Mouse (Mus musculus) liver, embryonic 11.5 days (tissue): ENCODE data around the gene Pbx2. TPM values are rescaled to one million over a fixed set of nuclear protein-coding genes. Genes with fewer than 3 reads are reported as not detected.

Source experiments
- ATAC-seq: fragments of 200-750 bp; cut with Nextera tagmentation; replicated peaks from 2 replicates; pipeline ENCODE4 v1.8.0; 2017; ENCODE audit warnings: moderate number of reproducible peaks, mild to moderate bottlenecking, moderate TSS enrichment, moderate library complexity; ENCODE audit not compliant: low FRiP score
- DNase-seq: peaks from one replicate; pipeline ENCODE4 v3.0.0-alpha.2; 2017; ENCODE audit warnings: low spot score
- H3K27ac ChIP-seq: fragments of 300-500 bp; sonication (generic); 2 replicates; pipeline ENCODE4 v1.5.1; 2014; ENCODE audit warnings: mild to moderate bottlenecking, low read depth, low read length, control low read depth
- H3K27me3 ChIP-seq: fragments of 300-500 bp; sonication (generic); replicated peaks from 2 replicates; pipeline ENCODE4 v1.6.1; 2014; ENCODE audit warnings: low read length, mixed read lengths; ENCODE audit not compliant: control insufficient read depth, insufficient read depth
- H3K36me3 ChIP-seq: fragments of 300-500 bp; sonication (generic); 2 replicates; pipeline ENCODE4 v1.6.1; 2014; ENCODE audit warnings: mild to moderate bottlenecking, low read length, moderate library complexity, mixed read lengths; ENCODE audit not compliant: control insufficient read depth, insufficient read depth
- H3K4me1 ChIP-seq: fragments of 300-500 bp; sonication (generic); replicated peaks from 2 replicates; pipeline ENCODE4 v1.6.1; 2014; ENCODE audit warnings: low read length, mixed read lengths; ENCODE audit not compliant: control insufficient read depth, insufficient read depth
- H3K4me2 ChIP-seq: fragments of 300-500 bp; sonication (generic); 2 replicates; pipeline ENCODE4 v1.6.1; 2014; ENCODE audit warnings: mild to moderate bottlenecking, control low read depth, moderate library complexity
- H3K4me3 ChIP-seq: fragments of 300-500 bp; sonication (generic); 2 replicates; pipeline ENCODE4 v1.5.1; 2014; ENCODE audit warnings: low read depth, low read length, control low read depth
- H3K9ac ChIP-seq: fragments of 300-500 bp; sonication (generic); 2 replicates; pipeline ENCODE4 v1.6.1; 2014; ENCODE audit warnings: low read depth, low read length, control low read depth
- H3K9me3 ChIP-seq: fragments of 300-500 bp; sonication (generic); 2 replicates; pipeline ENCODE4 v1.6.1; 2016; ENCODE audit warnings: low read length, inconsistent platforms, mixed read lengths; ENCODE audit not compliant: control insufficient read depth
- WGBS: fragments of 180-500 bp; shearing (Covaris S2); extraction: QIAGEN DNeasy Blood & Tissue Kit; methylation state at CpG from one replicate; pipeline ENCODE4 v1.1.7; 2014; 5-methylcytosine and 5-hydroxymethylcytosine counted together
- polyA plus RNA-seq: library from polyadenylated mRNA; unstranded; fragments of >200 nt; fragmentation: Nextera tagmentation; extraction: Ambion mirVana; gene quantifications from 2 replicates; pipeline ENCODE4 v1.2.1, GENCODE M21; 2014

Pbx2 gene
- polyA plus RNA-seq, 1 experiment from 2014 or later: 11.4 TPM

- under 1% methylated on average over 18 of the region's 18 CpGs for WGBS
- Histone ChIP-seq H3K4me1 (peaks cover 30% of the 10 kb centered on the region), H3K27ac (peak overlapping the region; percentile 67), H3K27me3 (peaks cover 35% of the 10 kb centered on the region), H3K36me3 (peaks cover 11% of the 10 kb centered on the region), H3K4me2 (peak overlapping the region; percentile 94), H3K9me3 (no peaks in the 10 kb centered on the region), H3K4me3 (peak overlapping the region; percentile 80), H3K9ac (peak overlapping the region; percentile 79)
- ATAC-seq (peak; percentile 40; the same call in 1 of the 2 replicates), DNase-seq (peak; percentile 63)
These were observed 35.7 kb downstream of the Pbx2 start for GRCm38 (mm10) chr17:34626773-34627092.

DNA sequence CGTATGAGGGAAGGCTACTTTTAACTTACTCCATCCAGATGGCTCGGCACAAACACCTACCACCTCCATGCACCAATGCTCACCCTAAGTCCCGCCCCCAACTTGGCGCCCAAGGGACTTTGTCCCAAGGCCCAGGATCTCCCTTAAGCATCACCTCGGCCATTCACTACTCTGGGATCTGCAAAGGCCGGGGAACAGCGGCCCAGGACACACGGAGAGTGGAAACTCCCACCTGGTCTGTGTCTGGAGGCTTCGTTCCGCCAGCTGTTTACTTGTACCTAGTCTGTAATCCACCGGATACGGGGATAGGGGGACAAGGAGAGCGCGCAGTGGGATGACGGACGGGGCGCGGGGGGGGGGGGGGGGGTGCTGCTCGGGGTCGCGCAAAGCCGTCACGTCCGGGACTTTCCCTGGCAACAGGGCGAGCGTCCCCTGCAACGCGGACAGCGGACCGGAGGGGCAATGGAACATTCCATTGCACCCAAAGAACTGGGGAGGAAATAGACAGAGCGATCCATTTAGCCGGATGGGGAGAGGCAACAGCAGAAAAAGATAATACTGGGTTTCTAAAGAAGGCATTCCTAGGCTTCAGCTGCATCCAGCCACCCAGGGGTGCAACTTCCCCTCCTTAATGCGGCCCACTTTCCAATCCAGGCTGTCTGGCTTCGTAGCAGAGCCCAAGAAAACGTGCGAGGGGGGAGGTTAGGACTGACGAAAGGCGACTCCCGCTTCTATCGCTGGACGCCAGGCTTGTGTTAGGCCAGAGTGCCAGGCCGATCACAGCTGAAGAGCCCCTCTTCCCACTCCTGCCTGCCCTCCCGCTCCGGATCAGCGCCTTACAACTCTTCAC lies 36.3 kb downstream of the Pbx2 start:
- peaks cover 41% of the 10 kb centered on the region for H3K27me3 ChIP-seq
- WGBS: under 1% methylated on average over 43 of the region's 45 CpGs

GRCm38 (mm10) chr17:34627943-34628643 lies 37.0 kb downstream of the Pbx2 start, which contains the start of gene Ppt2:
TSS of gene Ppt2 (minus strand) at chr17:34628510.
- Histone ChIP-seq H3K4me2 (peak within 1 kb of the TSS; percentile 94), H3K9me3 (no peaks in the 10 kb centered on the region), H3K36me3 (peaks cover 6% of the 10 kb centered on the region), H3K4me3 (peak within 1 kb of the TSS; percentile 80), H3K27ac (peak within 1 kb of the TSS; percentile 67), H3K9ac (peak within 1 kb of the TSS; percentile 79), H3K27me3 (peaks cover 48% of the 10 kb centered on the region), H3K4me1 (peaks cover 36% of the 10 kb centered on the region)
- DNase-seq (peak; percentile 63), ATAC-seq (no peak)
- 10% methylated on average over 29 of the region's 29 CpGs for WGBS

More for the DNA sequence above, 36.3 kb downstream of the Pbx2 start:
- DNase-seq (peak; percentile 88), ATAC-seq (peak; percentile 76)
- H3K4me2 ChIP-seq: peak overlapping the region; percentile 94
- peaks cover 6% of the 10 kb centered on the region for H3K36me3 ChIP-seq
- H3K4me3 ChIP-seq: peak overlapping the region; percentile 80
- no peaks in the 10 kb centered on the region for H3K9me3 ChIP-seq
- peak overlapping the region; percentile 79 for H3K9ac ChIP-seq
- peak overlapping the region; percentile 67 for H3K27ac ChIP-seq
- peaks cover 34% of the 10 kb centered on the region for H3K4me1 ChIP-seq

- Histone ChIP-seq H3K4me1 (peaks cover 36% of the 10 kb centered on the region), H3K9ac (no peak overlapping the region; the same call in 1 of the 2 replicates), H3K27ac (no peak overlapping the region), H3K36me3 (peaks cover 4% of the 10 kb centered on the region; the same call in 1 of the 2 replicates), H3K4me3 (no peak overlapping the region), H3K9me3 (no peaks in the 10 kb centered on the region), H3K27me3 (peaks cover 48% of the 10 kb centered on the region), H3K4me2 (peak overlapping the region; percentile 94)
- 33% methylated on average over 5 of the region's 5 CpGs for whole genome bisulfite sequencing
- no peak for ATAC-seq
- no peak for DNase-seq
These were observed 37.5 kb downstream of the Pbx2 start for GRCm38 (mm10) chr17:34628644-34628967.

DNA sequence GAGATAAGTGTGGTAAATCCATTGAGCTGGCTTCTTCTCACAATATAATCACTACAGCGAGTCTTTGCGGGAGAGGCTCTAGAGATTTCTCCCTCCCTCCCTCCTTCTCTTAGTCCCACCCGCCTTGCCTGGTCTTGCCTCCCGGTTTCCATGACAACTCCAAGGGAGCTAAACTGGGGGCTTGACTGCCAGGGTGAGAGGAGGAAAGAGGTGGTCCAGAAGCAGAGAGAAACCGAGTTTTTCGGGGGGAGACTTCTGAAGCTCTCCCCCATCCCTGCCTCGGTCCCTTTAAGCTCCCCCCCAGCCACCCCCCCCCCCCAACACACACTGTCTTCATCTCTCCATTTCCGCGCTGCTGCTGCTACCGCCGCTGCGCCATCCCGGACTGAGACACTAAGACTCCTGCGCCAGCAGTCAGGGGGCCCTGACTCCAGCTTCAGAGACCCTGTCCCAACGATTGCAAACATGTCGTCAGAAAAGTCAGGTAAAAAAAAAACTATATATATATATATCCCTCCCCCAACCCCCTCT lies 38.2 kb downstream of the Pbx2 start, which contains the start of gene Prrt1:
Gene Prrt1, plus strand, starts transcription at position 313 of the 531 bp plus-strand sequence.
- Histone ChIP-seq H3K9me3 (no peaks in the 10 kb centered on the region), H3K4me3 (peak within 1 kb of the TSS; percentile 80; the same call in 1 of the 2 replicates), H3K4me2 (peak within 1 kb of the TSS; percentile 94), H3K27me3 (peaks cover 48% of the 10 kb centered on the region), H3K4me1 (peaks cover 36% of the 10 kb centered on the region), H3K27ac (no peak within 1 kb of the TSS), H3K9ac (no peak within 1 kb of the TSS; the same call in 1 of the 2 replicates), H3K36me3 (peaks cover 4% of the 10 kb centered on the region; the same call in 1 of the 2 replicates)
- WGBS: 4% methylated on average over 16 of the region's 16 CpGs
- no peak for ATAC-seq
- no peak for DNase-seq

- H3K4me2 ChIP-seq: peak overlapping the region; percentile 58; the same call in 1 of the 2 replicates
- H3K9me3 ChIP-seq: no peaks in the 10 kb centered on the region
- ATAC-seq (no peak), DNase-seq (no peak)
- no peak overlapping the region for H3K27ac ChIP-seq
- peak overlapping the region; percentile 33; the same call in 1 of the 2 replicates for H3K4me3 ChIP-seq
- no peak overlapping the region for H3K9ac ChIP-seq
- WGBS: 14% methylated on average over 12 of the region's 12 CpGs
- H3K4me1 ChIP-seq: peaks cover 36% of the 10 kb centered on the region
- H3K27me3 ChIP-seq: peaks cover 48% of the 10 kb centered on the region
- peaks cover 4% of the 10 kb centered on the region; the same call in 1 of the 2 replicates for H3K36me3 ChIP-seq
These were observed 38.9 kb downstream of the Pbx2 start for GRCm38 (mm10) chr17:34629796-34630603.

DNA sequence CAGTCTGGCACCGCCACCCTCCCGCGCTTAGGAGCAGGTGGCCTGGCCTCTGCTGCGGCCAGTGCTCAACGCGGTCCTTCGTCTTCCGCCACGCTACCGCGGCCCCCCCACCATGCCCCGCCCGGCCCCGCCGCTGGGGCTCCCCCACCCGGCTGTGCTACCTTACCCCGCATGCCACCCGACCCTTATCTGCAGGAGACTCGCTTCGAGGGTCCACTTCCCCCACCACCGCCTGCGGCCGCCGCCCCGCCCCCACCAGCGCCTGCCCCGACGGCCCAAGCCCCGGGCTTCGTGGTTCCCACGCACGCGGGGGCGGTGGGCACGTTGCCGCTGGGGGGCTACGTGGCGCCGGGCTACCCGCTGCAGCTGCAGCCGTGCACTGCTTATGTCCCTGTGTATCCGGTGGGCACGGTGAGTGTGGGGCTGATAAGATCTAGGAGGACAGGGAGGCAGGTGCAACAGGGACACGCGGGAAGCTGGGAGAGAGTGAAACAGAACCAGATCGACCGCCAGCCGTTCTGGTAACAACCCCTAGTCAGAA lies 39.8 kb downstream of the Pbx2 start:
- Histone ChIP-seq H3K27me3 (peaks cover 48% of the 10 kb centered on the region), H3K9ac (peak overlapping the region; percentile 31)

GRCm38 (mm10) chr17:34631647-34632046 lies 40.6 kb downstream of the Pbx2 start:
- ATAC-seq (no peak), DNase-seq (no peak)
- Histone ChIP-seq H3K9ac (no peak overlapping the region), H3K36me3 (no peaks in the 10 kb centered on the region), H3K4me1 (peaks cover 32% of the 10 kb centered on the region), H3K27ac (no peak overlapping the region), H3K27me3 (peaks cover 48% of the 10 kb centered on the region), H3K9me3 (no peaks in the 10 kb centered on the region), H3K4me2 (peak overlapping the region; percentile 69), H3K4me3 (peak overlapping the region; percentile 41)
- WGBS: 9% methylated on average over 12 of the region's 12 CpGs

More for the DNA sequence above, 39.8 kb downstream of the Pbx2 start:
- ATAC-seq (no peak), DNase-seq (no peak)
- Histone ChIP-seq H3K27ac (no peak overlapping the region), H3K9me3 (no peaks in the 10 kb centered on the region), H3K4me3 (peak overlapping the region; percentile 33), H3K4me1 (peaks cover 36% of the 10 kb centered on the region), H3K4me2 (peak overlapping the region; percentile 58), H3K36me3 (no peaks in the 10 kb centered on the region)
- 4% methylated on average over 46 of the region's 48 CpGs for WGBS
